In the genomic region with DNA sequence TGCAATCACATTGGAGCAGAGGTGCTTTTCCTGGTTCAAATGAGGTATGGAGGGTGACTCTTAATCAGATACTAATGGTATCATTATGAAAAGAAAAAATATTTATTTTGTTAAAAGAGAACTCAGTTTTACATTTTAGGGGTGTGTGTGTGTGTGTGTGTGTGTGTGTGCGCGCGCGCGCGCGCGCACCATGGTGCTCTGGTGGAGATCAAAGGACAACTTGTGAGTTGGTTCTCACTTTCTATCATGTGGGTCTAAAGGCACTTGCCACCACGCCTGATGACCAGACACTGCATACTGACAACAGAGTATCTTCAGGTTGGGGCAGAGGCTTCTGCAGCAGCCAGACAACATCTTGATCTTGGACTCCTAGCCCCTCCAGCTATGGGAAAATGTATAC, we compare ENCODE assay signal across 25 mouse cellular contexts.
"Had no signal": no experiment of that assay in that cellular context is flagged by ENCODE, and none has a peak within 500 bp of the region (broad histone marks: within the 10 kb centered on the region; RNA-seq: fewer than 3 reads in every experiment).

No protein-coding gene starts in this region.

- H3K36me3 ChIP-seq: heart, embryonic 15.5 days; hindbrain, embryonic 12.5 days; intestine, embryonic 15.5 days; kidney, embryonic 15.5 days; limb, embryonic 10.5 days; limb, embryonic 12.5 days; liver, embryonic 13.5 days had no signal

- H3K4me2 ChIP-seq: heart, embryonic 11.5 days; heart, embryonic 13.5 days; heart, embryonic 15.5 days; hindbrain, embryonic 12.5 days; hindbrain, embryonic 14.5 days; intestine, embryonic 15.5 days; kidney, embryonic 15.5 days; limb, embryonic 12.5 days; liver, embryonic 11.5 days; liver, embryonic 13.5 days had no signal

- H3K9me3 ChIP-seq: heart, embryonic 13.5 days; heart, embryonic 15.5 days; intestine, embryonic 15.5 days; kidney, embryonic 15.5 days; limb, embryonic 10.5 days; limb, embryonic 12.5 days; liver, embryonic 13.5 days had no signal

- H3K27ac ChIP-seq: heart, adult 2 months; heart, embryonic 13.5 days; heart, embryonic 15.5 days; hindbrain, embryonic 12.5 days; hindbrain, embryonic 14.5 days; intestine, embryonic 15.5 days; kidney, embryonic 15.5 days; kidney, postnatal 0 days; left cerebral cortex, adult 2 months; limb, embryonic 10.5 days; limb, embryonic 12.5 days; liver, embryonic 13.5 days had no signal

- H3K4me3 ChIP-seq: heart, adult 2 months; heart, embryonic 13.5 days; heart, embryonic 15.5 days; hindbrain, embryonic 12.5 days; intestine, embryonic 15.5 days; kidney, embryonic 15.5 days; left cerebral cortex, adult 2 months; limb, embryonic 10.5 days; limb, embryonic 12.5 days; liver, embryonic 13.5 days had no signal

- H3K27me3 ChIP-seq: heart, embryonic 13.5 days; heart, embryonic 15.5 days; hindbrain, embryonic 12.5 days; intestine, embryonic 15.5 days; kidney, embryonic 15.5 days; limb, embryonic 12.5 days had no signal

- H3K9ac ChIP-seq: heart, embryonic 13.5 days; heart, embryonic 15.5 days; hindbrain, embryonic 12.5 days; hindbrain, embryonic 14.5 days; intestine, embryonic 15.5 days; kidney, embryonic 15.5 days; limb, embryonic 12.5 days; liver, embryonic 13.5 days had no signal

- DNase-seq: gastrocnemius, postnatal 14 days; gastrocnemius, postnatal 36 days; heart, adult 11 months; heart, adult 2 months; heart, postnatal 14 days; heart, postnatal 36 days; kidney, adult 18-20 months; kidney, adult 9 months; kidney, postnatal 14 days; kidney, postnatal 36 days; layer of hippocampus, adult 9-11 months; liver; liver, embryonic 13.5 days had no signal

- H3K4me1 ChIP-seq: heart, embryonic 13.5 days; hindbrain, embryonic 12.5 days; intestine, embryonic 15.5 days; kidney, embryonic 15.5 days; limb, embryonic 10.5 days; limb, embryonic 12.5 days; liver, embryonic 13.5 days had no signal
